Mouse (Mus musculus) small intestine, adult 10 weeks (tissue): ENCODE data around the gene Idi2. TPM values are rescaled to one million over a fixed set of nuclear protein-coding genes. Genes with fewer than 3 reads are reported as not detected.

Experiments used
- polyA plus RNA-seq: library from polyadenylated mRNA; stranded (reverse); fragments of 350-450 nt; fragmentation: Illumina TruSeq; extraction: RNeasy Lipid Tissue Mini Kit (QIAGEN cat#74804); gene quantifications from one replicate; pipeline ENCODE4 v1.2.3, GENCODE M21; 2014; ENCODE audit warnings: low replicate concordance

Idi2 gene
- not detected for polyA plus RNA-seq

GRCm38 (mm10) chr13:8952563-8952962 is at the start of gene Idi2:
Gene Idi2, plus strand, starts transcription at chr13:8952863.

DNA sequence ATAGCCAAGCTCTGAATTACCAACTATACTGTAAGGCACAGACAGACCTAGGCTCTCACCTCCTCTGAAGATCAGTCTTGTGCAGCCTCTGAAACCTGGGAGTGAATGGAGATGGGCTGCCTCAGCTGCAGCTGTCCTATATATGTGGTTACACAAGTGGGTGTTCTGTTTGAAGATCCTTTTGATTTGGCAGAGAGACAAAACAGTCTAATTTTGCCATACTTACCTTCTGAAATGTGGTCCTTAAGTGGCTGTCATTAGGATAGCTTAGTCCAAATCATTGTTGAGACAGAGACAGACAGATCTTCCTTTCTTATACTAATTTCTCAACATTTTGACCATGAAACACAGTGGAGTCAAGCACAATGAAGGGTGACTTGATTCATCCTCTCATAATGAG is 4.5 kb upstream of the Idi2 start, which contains the start of gene Gm9745:
Gm9745 (minus strand) TSS at position 101 of the 400 bp plus-strand sequence.

DNA sequence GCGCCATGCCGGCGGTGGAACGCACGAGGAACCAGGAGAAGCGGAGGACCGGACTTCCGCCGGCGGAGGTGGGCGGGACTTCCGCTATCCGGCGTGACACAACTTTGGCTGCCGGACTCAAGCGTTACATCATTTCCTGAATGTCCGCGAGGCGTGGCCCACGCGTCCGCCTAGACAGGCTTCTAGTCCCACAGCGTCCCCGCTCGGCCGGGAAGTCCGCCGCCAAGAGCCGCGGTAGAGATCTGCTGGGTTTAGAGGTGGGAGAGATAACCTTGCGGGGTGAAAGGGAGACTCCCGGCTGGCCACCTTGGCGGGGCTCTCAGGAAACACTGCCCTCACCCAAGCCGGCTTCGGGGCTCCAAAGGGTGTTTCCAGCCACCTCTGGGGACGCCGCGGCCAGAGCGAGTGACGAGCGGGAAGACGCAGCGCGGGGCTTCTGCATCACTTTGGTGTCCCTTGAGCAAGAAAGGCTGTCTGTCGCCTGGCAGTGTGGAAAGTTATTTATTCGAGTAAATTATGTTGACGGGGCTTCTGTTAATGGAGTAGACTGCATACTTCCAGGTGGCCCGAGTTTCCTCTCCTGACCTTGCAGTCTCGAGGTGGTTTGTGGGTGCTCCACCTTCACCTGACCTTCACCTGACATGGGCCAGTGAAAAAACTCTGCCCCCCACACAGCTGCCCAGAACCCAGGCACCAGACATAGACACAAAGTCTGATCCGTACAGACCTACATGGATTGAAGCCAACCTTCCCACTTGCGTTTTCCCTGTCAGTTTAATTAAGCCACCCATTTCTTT is 43.5 kb downstream of the Idi2 start, which contains the start of gene Gtpbp4:
Gtpbp4 (minus strand) TSS at position 94 of the 797 bp plus-strand sequence.

Other genes starting within 250 kb of the Idi2 start
- gene Wdr37, start 81.0 kb upstream of the Idi2 start, polyA plus RNA-seq = 25.7 TPM
- gene Idi1, start 67.4 kb upstream of the Idi2 start, polyA plus RNA-seq = 116 TPM
- not detected for gene Gm9745, start 4.6 kb upstream of the Idi2 start, polyA plus RNA-seq
- 47.6 TPM for gene Gtpbp4, start 43.2 kb downstream of the Idi2 start, polyA plus RNA-seq
- gene Larp4b, start 141.0 kb downstream of the Idi2 start, polyA plus RNA-seq = 102 TPM